Mouse (Mus musculus) fat pad, adult 2 months (tissue): ENCODE measurements around the gene Btbd11.

Experiments
- DNase-seq: peaks from one replicate; pipeline ENCODE4 v3.0.0-alpha.2; 2011; ENCODE audit warnings: low read depth, low spot score; ENCODE audit errors: extremely low read depth

Gene Btbd11

DNA sequence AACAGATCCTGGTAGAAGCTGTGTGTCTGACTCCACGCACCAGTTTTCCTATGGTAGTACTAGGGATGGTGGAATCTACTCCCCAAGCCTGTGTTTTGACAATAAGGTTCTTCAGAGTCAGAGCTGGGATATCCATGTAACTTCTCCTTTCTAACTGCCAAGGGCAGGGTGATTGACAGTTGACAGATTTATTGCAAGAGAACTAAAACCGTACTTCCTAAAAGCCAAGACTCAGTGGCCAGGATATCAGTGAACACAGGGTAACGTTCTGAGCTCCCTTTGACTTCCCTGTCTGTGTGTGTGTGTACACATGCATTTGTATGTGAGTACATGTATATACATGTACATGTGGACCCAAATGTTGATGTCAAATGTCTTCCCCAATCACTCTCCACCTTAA lies 201.1 kb downstream of the Btbd11 start:
- DNase-seq = no peak

DNA sequence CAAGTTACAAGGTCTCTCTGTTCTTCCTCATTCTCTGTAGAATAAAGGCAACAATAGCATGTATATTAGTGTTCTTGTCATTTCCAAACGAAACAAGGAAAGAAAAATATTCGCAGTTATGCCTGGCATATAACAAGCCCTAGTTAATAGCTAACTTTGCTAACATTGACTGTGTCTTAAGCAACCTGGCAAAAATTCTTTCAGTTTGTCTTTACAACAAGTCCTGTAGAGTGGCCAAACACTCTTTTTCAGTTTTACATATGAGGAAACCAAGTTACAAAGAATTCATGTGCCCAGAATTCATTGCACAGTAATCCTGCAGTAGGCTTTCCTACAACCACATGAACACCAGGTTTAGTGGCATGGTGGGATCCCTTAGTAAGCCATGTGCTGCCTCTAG lies 203.4 kb downstream of the Btbd11 start:
- no peak for DNase-seq

DNA sequence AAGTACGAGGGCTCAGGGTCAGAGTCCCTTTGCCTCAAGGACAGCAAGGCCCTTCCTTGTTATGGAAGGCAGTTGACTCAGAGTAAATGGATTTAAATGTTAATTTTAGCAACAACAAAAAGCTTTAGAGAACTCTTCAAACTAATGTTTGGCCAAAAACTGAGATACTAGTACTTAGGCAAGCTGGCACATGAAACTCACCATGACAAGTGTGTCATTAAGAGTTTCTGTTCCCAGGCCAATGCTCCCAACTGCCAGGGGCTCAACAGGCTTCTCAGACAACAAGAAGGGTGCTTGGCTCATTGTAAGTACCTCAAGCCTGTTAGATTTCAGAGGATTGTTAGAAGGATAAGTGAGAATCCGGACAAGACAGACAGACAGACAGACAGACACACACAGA lies 204.7 kb downstream of the Btbd11 start:
- DNase-seq = no peak

DNA sequence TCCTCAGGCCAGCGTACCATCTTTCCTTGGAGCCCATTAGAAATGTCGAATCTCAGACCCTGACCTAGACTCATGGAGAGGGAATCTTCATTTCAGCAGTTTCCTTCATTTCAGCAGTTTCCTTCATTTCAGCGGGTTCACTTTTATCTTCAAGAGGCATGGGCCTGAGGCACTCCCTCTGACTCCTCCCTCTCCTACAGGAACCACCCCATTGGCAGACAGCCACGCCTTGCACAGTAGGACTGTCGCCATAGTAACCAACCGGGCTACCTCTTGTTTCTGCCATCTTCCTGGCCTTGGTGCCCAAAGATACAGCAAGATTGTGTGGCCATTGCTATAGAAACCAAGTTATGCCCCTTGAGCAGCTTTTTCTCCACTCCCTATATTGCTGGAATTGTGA lies 205.4 kb downstream of the Btbd11 start:
- DNase-seq = no peak

DNA sequence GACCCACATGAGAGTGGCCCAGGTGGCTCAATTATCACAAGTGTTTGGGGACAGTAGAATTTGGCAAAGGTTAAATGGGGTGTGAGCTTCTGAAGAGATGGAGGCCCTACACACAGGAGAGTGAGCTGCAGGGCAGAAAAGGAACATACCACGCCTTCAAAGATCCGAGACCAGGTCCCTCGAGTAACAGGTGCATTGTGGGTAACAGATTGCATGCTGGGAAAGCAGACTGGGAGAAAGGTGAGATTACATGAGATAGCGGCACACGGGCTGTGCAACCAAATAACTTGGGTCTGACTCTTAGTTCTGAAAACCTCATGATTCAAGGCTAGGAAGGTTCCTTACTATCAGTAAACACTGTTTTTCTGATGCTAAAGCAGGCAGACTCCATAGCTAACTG lies 209.7 kb downstream of the Btbd11 start:
- DNase-seq = no peak

DNA sequence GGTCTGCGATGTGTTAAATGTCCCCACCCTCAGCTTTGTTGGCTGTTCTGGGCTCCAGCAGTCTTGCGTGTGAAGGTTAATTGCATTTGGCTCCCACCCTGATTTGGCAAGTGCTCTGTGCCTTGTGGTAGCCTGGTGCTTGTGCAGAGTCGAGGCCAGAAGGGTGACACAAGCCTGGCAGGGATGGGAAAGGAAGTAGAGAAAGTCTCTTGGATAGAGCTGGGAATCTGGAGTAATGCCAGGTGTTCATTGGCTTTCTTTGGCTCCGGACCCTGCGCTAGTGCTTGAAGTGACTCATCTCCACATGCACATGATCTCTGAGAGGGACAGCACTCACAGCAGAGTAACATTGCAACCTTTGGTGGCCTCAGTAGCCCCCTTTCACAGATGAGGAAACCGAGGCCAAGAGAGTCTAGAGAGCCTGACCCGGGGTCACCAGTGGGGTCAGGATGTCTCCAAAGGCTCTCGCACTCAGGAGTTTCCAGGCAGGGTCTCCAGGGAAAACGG lies 211.5 kb downstream of the Btbd11 start:
- DNase-seq = peak; percentile 95

DNA sequence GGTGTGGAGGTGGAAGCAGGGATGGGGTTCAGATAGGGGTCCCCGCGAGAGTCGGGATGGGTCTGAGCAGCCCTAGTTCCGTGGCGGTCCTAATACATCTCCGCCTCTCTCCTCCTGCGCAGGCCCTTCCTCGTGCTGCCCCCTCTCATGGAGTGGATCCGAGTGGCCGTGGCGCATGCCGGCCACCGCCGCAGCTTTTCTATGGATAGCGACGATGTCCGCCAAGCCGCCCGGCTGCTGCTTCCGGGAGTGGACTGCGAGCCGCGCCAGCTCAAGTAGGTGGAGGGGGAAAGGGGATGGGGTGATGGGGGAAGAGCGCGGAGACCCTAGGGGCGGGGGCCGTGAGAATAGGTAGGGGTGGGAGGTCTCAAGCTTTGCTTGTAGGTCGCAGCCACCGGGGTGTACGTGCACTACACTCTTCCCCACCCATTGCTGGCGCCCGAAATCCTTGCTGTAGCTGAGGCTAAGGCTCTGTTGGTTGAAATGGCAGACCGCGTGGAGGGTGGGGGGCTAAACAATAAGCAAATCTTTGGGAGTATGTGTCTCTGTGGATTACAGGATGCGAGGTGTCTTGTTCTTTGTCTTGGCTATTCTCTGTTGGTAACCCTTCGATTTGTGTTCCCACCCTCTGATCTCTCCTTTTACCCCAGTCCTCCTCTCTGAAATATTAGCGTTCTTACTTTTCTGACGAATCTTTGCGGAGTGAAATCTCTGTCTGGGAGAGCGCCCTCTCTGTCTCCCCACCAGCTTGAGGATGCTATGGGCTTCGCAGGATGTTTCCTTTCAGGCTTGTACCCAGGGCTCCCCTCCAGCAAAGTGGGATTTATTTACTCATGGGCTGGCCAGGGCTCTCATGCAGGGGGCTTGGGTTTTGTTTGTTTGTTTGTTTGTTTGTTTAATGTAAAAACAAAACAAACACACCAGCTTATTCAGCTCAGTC lies 212.3 kb downstream of the Btbd11 start:
- no peak for DNase-seq

DNA sequence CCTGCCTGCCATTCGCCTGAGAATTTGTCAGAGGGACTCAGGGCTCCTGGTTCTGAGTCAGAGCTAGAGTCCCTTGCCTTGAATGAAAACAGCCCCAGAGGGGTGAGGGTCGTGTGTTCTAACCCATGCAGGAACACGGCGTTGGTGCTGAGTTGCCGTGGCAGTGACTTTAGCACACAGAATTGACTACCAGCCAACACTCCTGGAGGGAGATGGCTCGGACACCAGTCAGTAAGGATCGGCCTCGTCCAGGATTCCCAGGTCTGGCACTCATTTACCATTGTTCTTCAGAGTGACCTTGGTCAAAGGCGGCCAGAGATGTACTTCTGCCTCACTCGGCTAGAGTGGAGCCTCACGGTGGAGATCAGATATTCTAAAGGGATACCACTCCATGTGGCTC lies 215.9 kb downstream of the Btbd11 start:
- DNase-seq = no peak

DNA sequence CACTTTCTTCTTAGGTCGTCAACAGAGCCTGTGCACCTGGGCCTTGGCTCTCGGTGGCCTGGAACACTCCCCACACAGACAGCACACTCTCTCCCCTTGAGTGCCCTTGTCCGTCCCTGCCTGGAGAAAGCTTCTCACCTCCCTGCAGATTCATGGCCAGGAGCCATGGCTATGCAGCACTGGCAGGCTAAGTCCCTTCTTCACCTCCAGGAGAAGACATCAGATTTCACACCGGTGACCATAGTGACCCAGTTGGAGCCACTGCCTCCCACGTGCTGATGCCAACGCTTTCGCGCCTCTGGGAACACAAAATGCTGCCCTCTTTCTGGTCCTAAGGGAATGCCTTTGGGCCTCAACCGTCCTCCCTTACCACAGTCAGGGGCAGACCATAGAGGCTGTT lies 217.9 kb downstream of the Btbd11 start:
- no peak for DNase-seq

DNA sequence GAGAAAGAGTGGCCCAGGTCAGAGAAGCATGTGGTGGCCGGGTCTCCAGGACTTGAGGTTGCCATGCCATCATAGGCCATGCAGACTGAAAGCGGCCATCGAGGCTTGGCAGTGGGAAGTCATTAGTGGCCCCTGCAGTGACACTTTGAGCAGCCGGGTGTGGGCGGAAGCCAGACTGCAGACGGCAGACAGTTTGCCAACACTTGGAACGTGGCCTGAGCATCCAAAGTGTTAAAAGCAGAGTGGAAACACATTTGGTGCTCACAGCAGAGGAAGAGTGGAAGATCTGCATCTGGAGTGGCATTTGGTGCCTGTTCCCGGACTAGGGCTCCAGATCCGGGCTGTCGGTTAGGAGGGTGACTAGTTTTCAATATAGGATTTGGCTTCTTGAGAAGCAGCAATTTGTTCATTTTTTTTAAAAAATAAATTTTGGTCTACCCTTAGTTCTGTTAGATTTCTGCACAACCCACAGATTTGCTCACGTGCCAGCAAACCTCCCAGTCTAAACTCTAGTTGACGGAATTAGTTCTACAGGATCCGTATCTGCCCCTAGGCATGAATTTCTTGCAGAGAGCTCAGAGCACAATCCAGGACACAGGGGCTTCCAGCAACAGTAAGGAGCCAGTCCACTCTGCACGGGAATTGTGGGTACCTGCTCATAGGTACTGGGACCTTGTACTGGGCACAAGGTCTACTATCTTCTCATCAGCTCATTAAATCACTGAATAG lies 222.1 kb downstream of the Btbd11 start:
- DNase-seq = no peak

DNA sequence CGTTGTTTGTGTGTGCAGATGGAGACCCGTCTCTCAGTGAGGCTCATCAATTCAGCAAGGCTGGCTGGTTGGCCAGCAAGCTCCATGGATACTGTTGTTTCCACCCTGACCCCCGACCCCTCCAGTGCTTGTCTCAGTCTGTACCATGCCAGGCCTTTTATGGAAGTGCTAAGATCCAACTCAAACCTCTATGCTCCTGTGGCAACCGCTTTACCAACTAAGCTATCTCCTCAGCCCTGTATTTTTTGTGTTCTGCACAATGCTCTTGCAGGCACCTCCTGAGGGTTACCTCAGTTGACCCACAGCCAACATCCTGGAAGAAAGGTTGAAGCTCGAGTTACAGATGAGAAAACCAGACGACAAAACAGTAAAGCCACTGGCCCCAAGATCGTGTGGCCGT lies 230.5 kb downstream of the Btbd11 start:
- no peak for DNase-seq

DNA sequence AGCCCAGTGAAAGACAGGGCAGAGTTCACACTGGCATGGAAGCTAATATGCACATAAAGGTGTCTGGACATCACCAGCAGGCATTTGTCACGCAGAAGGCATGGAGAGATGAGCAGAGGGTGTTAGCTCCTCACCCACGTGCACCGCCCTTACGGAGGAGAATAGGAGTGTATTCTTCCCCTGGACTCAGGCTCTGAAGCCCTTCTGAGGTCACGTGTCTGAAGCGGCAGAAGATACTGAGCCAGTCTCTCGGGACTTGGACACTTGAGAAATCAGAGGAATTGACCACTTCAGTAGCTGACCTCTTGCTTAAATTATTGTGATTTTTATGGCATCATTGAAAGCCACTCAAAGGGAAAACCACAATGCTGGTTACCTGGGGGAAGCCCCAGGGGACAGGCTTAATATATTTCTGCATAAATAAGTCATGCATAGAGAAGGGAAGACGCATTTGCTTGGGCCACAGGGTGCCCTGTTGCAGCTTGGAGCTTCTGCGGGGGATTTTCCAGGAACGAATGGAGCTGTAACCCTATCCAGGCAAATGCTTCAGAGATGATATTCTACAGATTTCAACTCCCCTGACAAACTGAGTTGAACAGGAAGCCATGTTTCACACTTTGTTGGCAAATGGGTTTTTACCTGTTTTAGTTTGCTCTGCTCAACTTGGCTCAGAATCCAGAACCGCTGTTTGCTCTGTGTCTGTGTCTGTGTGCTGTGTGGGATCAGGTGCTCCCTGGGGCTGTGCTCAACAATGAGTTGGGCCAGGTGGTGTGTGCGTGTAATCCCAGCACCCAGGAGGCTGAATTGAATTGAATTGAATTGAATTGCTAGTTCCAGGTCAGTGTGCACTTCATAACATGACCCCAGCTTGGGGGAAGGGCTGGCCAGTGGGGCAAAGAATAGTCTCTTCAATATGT lies 231.1 kb downstream of the Btbd11 start:
- no peak for DNase-seq

DNA sequence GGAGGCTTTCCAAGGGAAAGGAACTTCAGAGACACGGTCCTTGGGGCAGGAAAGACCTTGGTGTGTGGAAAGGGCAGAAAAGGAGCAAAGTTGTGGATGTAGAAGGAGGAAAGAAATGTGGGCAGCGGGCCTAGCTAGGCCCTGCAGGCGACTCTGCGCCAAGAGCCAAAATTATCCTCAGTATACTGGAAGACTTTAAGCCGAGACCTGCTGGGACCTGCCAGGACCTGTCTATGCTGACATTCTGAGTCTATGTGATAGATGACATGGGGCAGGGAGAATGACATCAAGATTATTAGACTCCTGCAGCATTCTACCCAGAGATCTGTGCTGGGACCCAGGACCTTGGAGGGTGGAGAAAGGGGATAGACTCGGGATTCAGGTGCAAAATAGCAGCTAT lies 234.5 kb downstream of the Btbd11 start:
- DNase-seq = peak; percentile 52

DNA sequence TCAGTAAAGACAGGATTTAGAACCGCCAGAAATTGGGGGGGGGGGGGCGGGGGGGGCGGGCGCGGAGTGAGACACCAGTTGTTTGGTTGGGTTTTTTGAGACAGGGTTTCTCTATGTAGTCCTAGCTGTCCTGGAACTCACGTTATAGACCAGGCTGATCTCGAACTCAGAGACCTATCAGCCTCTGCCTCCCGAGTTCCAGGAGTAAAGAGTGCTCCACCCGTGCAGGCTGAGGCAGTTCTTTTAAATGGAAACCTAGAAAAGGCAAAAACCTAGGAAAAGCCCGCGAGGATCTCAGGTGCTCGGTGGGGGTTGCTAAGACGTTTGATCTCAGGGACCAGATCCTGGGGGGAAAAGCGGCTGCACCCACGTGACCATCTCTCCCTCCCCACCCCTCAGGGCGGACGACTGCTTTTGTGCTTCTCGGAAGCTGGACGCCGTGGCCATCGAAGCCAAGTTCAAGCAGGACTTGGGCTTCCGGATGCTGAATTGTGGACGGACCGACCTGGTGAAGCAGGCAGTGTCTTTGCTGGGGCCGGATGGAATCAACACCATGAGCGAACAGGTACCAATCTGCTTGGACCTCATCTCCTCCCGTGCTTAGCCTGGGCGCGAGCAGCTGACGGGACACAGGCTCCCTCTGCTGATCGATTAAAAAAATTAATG lies 238.0 kb downstream of the Btbd11 start:
- no peak for DNase-seq

DNA sequence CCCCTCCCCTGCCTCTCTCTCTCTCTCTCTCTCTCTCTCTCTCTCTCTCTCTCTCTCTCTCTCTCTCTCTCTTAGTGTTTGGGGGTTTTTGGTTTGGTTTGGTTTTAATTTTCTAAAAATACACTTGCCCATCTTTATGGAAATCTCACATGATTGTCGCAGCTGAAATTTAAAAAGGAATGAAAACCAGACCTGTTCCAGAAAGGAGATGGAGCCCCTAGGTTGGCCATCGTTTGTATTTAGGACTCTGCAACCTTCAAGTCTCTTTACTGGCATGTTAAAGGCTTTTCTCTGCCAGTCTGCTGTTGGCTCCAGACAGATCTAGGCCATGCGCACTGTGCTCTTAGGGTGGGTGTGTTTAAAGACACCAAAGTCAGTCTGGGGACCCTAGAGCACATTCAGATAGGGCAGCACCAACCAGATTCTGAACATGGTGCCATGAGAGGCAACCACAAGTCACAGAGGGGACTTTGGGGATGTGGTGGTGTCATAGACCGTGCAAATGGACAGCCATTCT lies 238.6 kb downstream of the Btbd11 start:
- DNase-seq = no peak

DNA sequence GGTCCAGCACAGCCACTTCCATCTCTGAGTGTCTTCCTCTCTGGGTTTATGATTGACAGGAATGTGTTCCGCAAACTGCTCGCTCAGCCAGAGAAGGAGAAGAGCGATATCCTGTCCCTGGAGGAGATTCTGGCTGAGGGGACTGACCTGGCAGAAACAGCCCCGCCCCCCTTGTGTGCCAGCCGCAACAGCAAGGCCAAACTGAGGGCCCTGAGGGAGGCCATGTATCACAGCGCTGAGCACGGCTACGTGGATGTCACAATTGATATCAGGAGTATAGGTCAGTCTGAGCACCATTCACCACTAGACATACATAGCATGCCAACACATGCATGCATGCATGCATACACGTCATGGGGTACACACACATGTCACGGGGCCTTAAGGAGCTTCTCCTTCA lies 245.4 kb downstream of the Btbd11 start:
- no peak for DNase-seq

DNA sequence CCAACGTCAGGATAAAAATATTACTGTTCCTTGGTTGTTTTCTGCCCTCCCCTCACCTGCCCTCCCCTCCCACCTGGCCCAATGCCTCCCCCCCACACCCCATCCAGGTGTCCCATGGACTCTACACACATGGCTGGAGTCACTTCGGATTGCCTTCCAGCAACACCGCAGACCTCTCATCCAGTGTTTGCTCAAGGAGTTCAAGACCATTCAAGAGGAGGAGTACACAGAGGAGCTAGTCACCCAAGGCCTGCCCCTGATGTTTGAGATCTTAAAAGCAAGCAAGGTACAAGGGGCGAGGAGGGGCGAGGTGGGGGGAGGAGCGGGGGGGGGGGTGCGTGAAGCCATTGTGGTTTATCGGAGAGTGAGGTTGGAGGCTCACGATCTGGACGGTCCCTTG lies 247.0 kb downstream of the Btbd11 start:
- DNase-seq = no peak

DNA sequence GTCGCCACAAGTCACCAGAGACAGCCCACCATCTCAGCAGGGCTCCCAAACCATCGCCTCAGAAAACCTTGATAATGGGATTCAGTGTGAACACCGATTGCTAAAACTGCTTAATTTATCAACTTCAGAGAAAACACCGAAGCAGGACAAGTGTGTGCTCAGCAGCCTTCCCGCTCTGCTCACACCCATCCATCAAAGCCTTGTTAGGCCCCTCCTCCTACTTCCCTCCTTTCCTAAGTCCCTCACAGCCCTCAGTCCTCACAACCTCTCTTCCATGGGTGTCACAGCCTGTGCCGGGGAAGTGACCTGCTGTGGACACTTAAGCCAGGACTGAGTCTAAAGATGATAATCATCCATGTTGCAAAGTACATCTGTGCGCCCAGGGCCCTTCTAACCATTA lies 251.0 kb downstream of the Btbd11 start:
- DNase-seq = no peak

DNA sequence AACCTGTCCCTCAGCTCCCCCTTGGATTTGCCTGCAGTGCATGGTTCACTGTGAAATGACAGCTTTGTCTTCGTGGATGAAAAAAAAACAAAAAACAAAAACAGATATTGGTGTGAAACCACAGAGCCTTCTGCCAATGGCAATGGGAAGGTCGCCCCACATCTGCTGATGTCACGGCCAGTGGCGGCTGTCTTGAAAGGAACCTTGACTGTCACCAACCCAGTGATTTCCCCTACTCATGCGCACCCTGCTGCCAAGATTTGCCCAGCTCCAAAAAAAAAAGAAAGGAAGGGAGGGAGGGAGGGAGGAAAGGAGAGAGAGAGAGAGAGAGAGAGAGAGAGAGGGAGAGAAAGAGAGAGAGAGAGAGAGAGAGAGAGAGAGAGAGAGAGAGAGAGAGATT lies 251.5 kb downstream of the Btbd11 start:
- DNase-seq = no peak

DNA sequence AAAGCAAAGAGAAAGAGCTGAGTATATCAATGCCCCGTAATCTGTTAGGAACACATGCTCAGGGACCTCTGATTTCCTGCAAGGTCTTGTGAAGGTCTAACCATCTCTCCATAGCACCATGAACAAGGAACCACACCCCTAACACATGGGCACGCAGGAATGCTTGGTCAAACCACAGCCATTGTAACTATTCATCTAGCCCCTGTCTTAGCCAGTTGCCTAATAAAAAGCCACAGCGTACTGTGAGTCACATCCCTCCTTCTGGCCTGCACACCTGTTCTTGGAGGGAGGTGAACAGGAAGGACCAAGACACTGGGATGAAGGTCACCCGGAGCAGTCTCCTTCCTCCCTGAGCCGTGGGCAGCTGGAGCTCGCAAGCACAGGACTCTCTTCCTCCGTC lies 253.0 kb downstream of the Btbd11 start:
- no peak for DNase-seq
